Mouse (Mus musculus): ENCODE measurements around the gene Gm5105. TPM values are rescaled to one million over a fixed set of nuclear protein-coding genes. Genes with fewer than 3 reads are reported as not detected.
A peak's percentile ranks its signal among the peaks of the same experiment; 100 is the strongest.

Gene Gm5105
- polyA plus RNA-seq, 1 experiment from 2014 or later = 0.19 TPM

GRCm38 (mm10) chr3:138071476-138072073 is 4.4 kb upstream of the Gm5105 start:
- Histone ChIP-seq H3K9me3 (replicated peaks; ENCODE audit: control insufficient read depth, low read length) (no peaks in the 10 kb centered on the region), H3K4me1 (ENCODE audit: control insufficient read depth, insufficient read depth, low read length) (0 out of 2 replicates have a peak, but pooled peaks cover 3% of the 10 kb centered on the region), H3K9ac (ENCODE audit: low read length) (no peak overlapping the region), H3K4me3 (replicated peaks; ENCODE audit: low read length) (no peak overlapping the region), H3K27me3 (ENCODE audit: control insufficient read depth, insufficient read depth, low read length) (no peaks in the 10 kb centered on the region), H3K27ac (ENCODE audit: low read length) (no peak overlapping the region), H3K4me2 (ENCODE audit: low read depth, low read length) (no peak overlapping the region), H3K36me3 (ENCODE audit: control insufficient read depth, insufficient read depth, low read length) (no peaks in the 10 kb centered on the region)
- ATAC-seq (ENCODE audit: insufficient read depth, low FRiP score) = no peak
- 74% methylated on average over 10 of the region's 10 CpGs for WGBS

GRCm38 (mm10) chr3:138071004-138071403 is 3.8 kb upstream of the Gm5105 start:
- H3K27ac ChIP-seq (ENCODE audit: low read length) = no peak overlapping the region
- WGBS = 15% methylated on average over 1 of the region's 1 CpGs
- H3K9ac ChIP-seq (ENCODE audit: low read length) = no peak overlapping the region
- H3K36me3 ChIP-seq (ENCODE audit: control insufficient read depth, insufficient read depth, low read length) = no peaks in the 10 kb centered on the region
- H3K4me2 ChIP-seq (ENCODE audit: low read depth, low read length) = no peak overlapping the region
- ATAC-seq (ENCODE audit: insufficient read depth, low FRiP score) = no peak
- H3K4me3 ChIP-seq (replicated peaks; ENCODE audit: low read length) = no peak overlapping the region
- H3K27me3 ChIP-seq (ENCODE audit: control insufficient read depth, insufficient read depth, low read length) = no peaks in the 10 kb centered on the region
- H3K9me3 ChIP-seq (replicated peaks; ENCODE audit: control insufficient read depth, low read length) = no peaks in the 10 kb centered on the region
- 0 out of 2 replicates have a peak, but pooled peaks cover 3% of the 10 kb centered on the region for H3K4me1 ChIP-seq (ENCODE audit: control insufficient read depth, insufficient read depth, low read length)

GRCm38 (mm10) chr3:138069756-138070511 is 2.7 kb upstream of the Gm5105 start:
- Histone ChIP-seq H3K4me2 (ENCODE audit: low read depth, low read length) (no peak overlapping the region), H3K4me3 (replicated peaks; ENCODE audit: low read length) (no peak overlapping the region), H3K27me3 (ENCODE audit: control insufficient read depth, insufficient read depth, low read length) (no peaks in the 10 kb centered on the region; the same call in 1 of the 2 replicates), H3K36me3 (ENCODE audit: control insufficient read depth, insufficient read depth, low read length) (no peaks in the 10 kb centered on the region), H3K27ac (ENCODE audit: low read length) (no peak overlapping the region), H3K9me3 (replicated peaks; ENCODE audit: control insufficient read depth, low read length) (no peaks in the 10 kb centered on the region), H3K9ac (ENCODE audit: low read length) (no peak overlapping the region), H3K4me1 (ENCODE audit: control insufficient read depth, insufficient read depth, low read length) (peaks cover 3% of the 10 kb centered on the region; the same call in 1 of the 2 replicates)
- 76% methylated on average over 18 of the region's 18 CpGs for WGBS
- ATAC-seq (ENCODE audit: insufficient read depth, low FRiP score) = no peak

- no peaks in the 10 kb centered on the region; the same call in 1 of the 2 replicates for H3K27me3 ChIP-seq (ENCODE audit: control insufficient read depth, insufficient read depth, low read length)
- H3K4me3 ChIP-seq (replicated peaks; ENCODE audit: low read length) = no peak overlapping the region
- no peaks in the 10 kb centered on the region for H3K36me3 ChIP-seq (ENCODE audit: control insufficient read depth, insufficient read depth, low read length)
- H3K4me1 ChIP-seq (ENCODE audit: control insufficient read depth, insufficient read depth, low read length) = peaks cover 14% of the 10 kb centered on the region; the same call in 1 of the 2 replicates
- H3K9ac ChIP-seq (ENCODE audit: low read length) = no peak overlapping the region
- H3K27ac ChIP-seq (ENCODE audit: low read length) = no peak overlapping the region
- 93% methylated on average over 12 of the region's 12 CpGs for WGBS
- H3K4me2 ChIP-seq (ENCODE audit: low read depth, low read length) = no peak overlapping the region
- ATAC-seq (ENCODE audit: insufficient read depth, low FRiP score) = no peak
- H3K9me3 ChIP-seq (replicated peaks; ENCODE audit: control insufficient read depth, low read length) = no peaks in the 10 kb centered on the region
Measured at GRCm38 (mm10) chr3:138068103-138068502, 915 bp upstream of the Gm5105 start.

GRCm38 (mm10) chr3:138066348-138066856 is 786 bp downstream of the Gm5105 start:
- no peak for ATAC-seq (ENCODE audit: insufficient read depth, low FRiP score)
- H3K4me2 ChIP-seq (ENCODE audit: low read depth, low read length) = no peak overlapping the region

GRCm38 (mm10) chr3:138065930-138066329 is 1.3 kb downstream of the Gm5105 start:
- Histone ChIP-seq H3K36me3 (ENCODE audit: control insufficient read depth, insufficient read depth, low read length) (no peaks in the 10 kb centered on the region), H3K27me3 (ENCODE audit: control insufficient read depth, insufficient read depth, low read length) (no peaks in the 10 kb centered on the region; the same call in 1 of the 2 replicates), H3K4me1 (ENCODE audit: control insufficient read depth, insufficient read depth, low read length) (peaks cover 14% of the 10 kb centered on the region; the same call in 1 of the 2 replicates), H3K27ac (ENCODE audit: low read length) (no peak overlapping the region), H3K4me2 (ENCODE audit: low read depth, low read length) (no peak overlapping the region), H3K9ac (ENCODE audit: low read length) (no peak overlapping the region), H3K9me3 (replicated peaks; ENCODE audit: control insufficient read depth, low read length) (no peaks in the 10 kb centered on the region), H3K4me3 (replicated peaks; ENCODE audit: low read length) (no peak overlapping the region)
- no peak for ATAC-seq (ENCODE audit: insufficient read depth, low FRiP score)
- 87% methylated on average over 16 of the region's 16 CpGs for WGBS

More at GRCm38 (mm10) chr3:138066348-138066856, 786 bp downstream of the Gm5105 start:
- WGBS = 78% methylated on average over 20 of the region's 20 CpGs
- Histone ChIP-seq H3K9me3 (replicated peaks; ENCODE audit: control insufficient read depth, low read length) (no peaks in the 10 kb centered on the region), H3K4me3 (replicated peaks; ENCODE audit: low read length) (no peak overlapping the region), H3K27ac (ENCODE audit: low read length) (no peak overlapping the region), H3K9ac (ENCODE audit: low read length) (no peak overlapping the region), H3K4me1 (ENCODE audit: control insufficient read depth, insufficient read depth, low read length) (peaks cover 14% of the 10 kb centered on the region; the same call in 1 of the 2 replicates), H3K27me3 (ENCODE audit: control insufficient read depth, insufficient read depth, low read length) (no peaks in the 10 kb centered on the region; the same call in 1 of the 2 replicates), H3K36me3 (ENCODE audit: control insufficient read depth, insufficient read depth, low read length) (no peaks in the 10 kb centered on the region)

GRCm38 (mm10) chr3:138064732-138065645 is 2.2 kb downstream of the Gm5105 start, which contains the start of gene 1110002E22Rik:
TSS of gene 1110002E22Rik (plus strand) at chr3:138065052.
- Histone ChIP-seq H3K36me3 (ENCODE audit: control insufficient read depth, insufficient read depth, low read length) (no peaks in the 10 kb centered on the region), H3K27me3 (ENCODE audit: control insufficient read depth, insufficient read depth, low read length) (no peaks in the 10 kb centered on the region; the same call in 1 of the 2 replicates), H3K9me3 (replicated peaks; ENCODE audit: control insufficient read depth, low read length) (no peaks in the 10 kb centered on the region), H3K9ac (ENCODE audit: low read length) (0 out of 2 replicates have a peak within 1 kb of the TSS, but pooled peaks have one; percentile 21), H3K27ac (ENCODE audit: low read length) (peak within 1 kb of the TSS; percentile 49), H3K4me3 (replicated peaks; ENCODE audit: low read length) (no peak within 1 kb of the TSS), H3K4me2 (ENCODE audit: low read depth, low read length) (peak within 1 kb of the TSS; percentile 19; the same call in 1 of the 2 replicates), H3K4me1 (ENCODE audit: control insufficient read depth, insufficient read depth, low read length) (peaks cover 14% of the 10 kb centered on the region; the same call in 1 of the 2 replicates)
- ATAC-seq (ENCODE audit: insufficient read depth, low FRiP score) = peak; percentile 8; the same call in 1 of the 2 replicates
- 70% methylated on average over 33 of the region's 33 CpGs for WGBS

- peak; percentile 77; the same call in 1 of the 2 replicates for ATAC-seq (ENCODE audit: insufficient read depth, low FRiP score)
- H3K36me3 ChIP-seq (ENCODE audit: control insufficient read depth, insufficient read depth, low read length) = no peaks in the 10 kb centered on the region
- H3K27ac ChIP-seq (ENCODE audit: low read length) = peak overlapping the region; percentile 49
- H3K9me3 ChIP-seq (replicated peaks; ENCODE audit: control insufficient read depth, low read length) = no peaks in the 10 kb centered on the region
- H3K4me3 ChIP-seq (replicated peaks; ENCODE audit: low read length) = no peak overlapping the region
- H3K9ac ChIP-seq (ENCODE audit: low read length) = no peak overlapping the region
- peaks cover 16% of the 10 kb centered on the region; the same call in 1 of the 2 replicates for H3K4me1 ChIP-seq (ENCODE audit: control insufficient read depth, insufficient read depth, low read length)
- WGBS = 40% methylated on average over 14 of the region's 14 CpGs
- no peaks in the 10 kb centered on the region; the same call in 1 of the 2 replicates for H3K27me3 ChIP-seq (ENCODE audit: control insufficient read depth, insufficient read depth, low read length)
- H3K4me2 ChIP-seq (ENCODE audit: low read depth, low read length) = peak overlapping the region; percentile 19; the same call in 1 of the 2 replicates
Measured at GRCm38 (mm10) chr3:138063731-138064329, 3.4 kb downstream of the Gm5105 start.
